Mouse (Mus musculus) midbrain, embryonic 12.5 days (tissue): ENCODE measurements at regions not wholly inside any gene's neighbourhood (a gene's known extent, or its start where the extent isn't known, plus 50 kb on each side); places are given as distances from the start of the nearest gene placed in this dataset.

ENCODE experiments used
- ATAC-seq: fragments of 200-750 bp; cut with Nextera tagmentation; 2 replicates; pipeline ENCODE4 v1.8.0; 2017; ENCODE audit warnings: low read depth, moderate TSS enrichment, moderate library complexity; ENCODE audit not compliant: low FRiP score
- H3K27ac ChIP-seq: fragments of 300-500 bp; sonication (generic); replicated peaks from 2 replicates; pipeline ENCODE4 v1.5.1; 2016; ENCODE audit warnings: mild to moderate bottlenecking
- H3K27me3 ChIP-seq: fragments of 300-500 bp; sonication (generic); 2 replicates; pipeline ENCODE4 v1.6.1; 2016; ENCODE audit warnings: mild to moderate bottlenecking
- H3K36me3 ChIP-seq: fragments of 300-500 bp; sonication (generic); 2 replicates; pipeline ENCODE4 v1.6.1; 2016
- H3K4me1 ChIP-seq: fragments of 300-500 bp; sonication (generic); 2 replicates; pipeline ENCODE4 v1.6.1; 2016
- H3K4me2 ChIP-seq: fragments of 300-500 bp; sonication (generic); replicated peaks from 2 replicates; pipeline ENCODE4 v1.6.1; 2016; ENCODE audit warnings: mild to moderate bottlenecking, moderate library complexity
- H3K4me3 ChIP-seq: fragments of 300-500 bp; sonication (generic); 2 replicates; pipeline ENCODE4 v1.5.1; 2016; ENCODE audit warnings: mild to moderate bottlenecking
- H3K9ac ChIP-seq: fragments of 300-500 bp; sonication (generic); replicated peaks from 2 replicates; pipeline ENCODE4 v1.6.1; 2016; ENCODE audit warnings: mild to moderate bottlenecking, moderate library complexity
- H3K9me3 ChIP-seq: fragments of 300-500 bp; sonication (generic); 2 replicates; pipeline ENCODE4 v1.6.1; 2016; ENCODE audit warnings: mild to moderate bottlenecking
- WGBS: fragments of 180-500 bp; shearing (Covaris S2); methylation state at CpG from one replicate; pipeline ENCODE4 v1.1.7; 2016; 5-methylcytosine and 5-hydroxymethylcytosine counted together

DNA sequence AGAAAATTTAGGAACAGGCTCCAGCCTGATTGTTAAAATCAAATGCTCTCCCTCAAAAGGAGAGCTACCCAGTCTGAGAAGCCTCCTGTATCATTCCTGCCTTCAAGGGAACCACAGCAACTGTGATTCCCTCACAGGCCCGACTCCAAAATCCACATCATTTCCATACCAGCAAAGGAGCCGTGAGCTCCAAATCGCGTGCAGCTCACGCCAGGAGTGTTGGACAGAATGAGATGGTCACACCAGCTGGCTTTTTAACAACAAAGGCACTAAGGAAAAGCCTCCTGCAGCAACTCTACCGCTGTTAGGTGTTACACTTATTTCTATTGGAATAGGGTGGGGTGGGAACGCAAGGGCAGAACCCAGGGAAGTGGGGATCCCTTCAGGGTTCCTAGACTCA is 277.6 kb downstream of the Psat1 start:
- Histone ChIP-seq H3K36me3 (no peaks in the 10 kb centered on the region), H3K27ac (peak overlapping the region; percentile 77; the same call in 1 of the 2 replicates), H3K4me2 (no peak overlapping the region), H3K9ac (no peak overlapping the region), H3K27me3 (no peaks in the 10 kb centered on the region), H3K4me3 (no peak overlapping the region), H3K9me3 (no peaks in the 10 kb centered on the region), H3K4me1 (peaks cover 20% of the 10 kb centered on the region)
- ATAC-seq = no peak
- WGBS = 68% methylated on average over 7 of the region's 7 CpGs

DNA sequence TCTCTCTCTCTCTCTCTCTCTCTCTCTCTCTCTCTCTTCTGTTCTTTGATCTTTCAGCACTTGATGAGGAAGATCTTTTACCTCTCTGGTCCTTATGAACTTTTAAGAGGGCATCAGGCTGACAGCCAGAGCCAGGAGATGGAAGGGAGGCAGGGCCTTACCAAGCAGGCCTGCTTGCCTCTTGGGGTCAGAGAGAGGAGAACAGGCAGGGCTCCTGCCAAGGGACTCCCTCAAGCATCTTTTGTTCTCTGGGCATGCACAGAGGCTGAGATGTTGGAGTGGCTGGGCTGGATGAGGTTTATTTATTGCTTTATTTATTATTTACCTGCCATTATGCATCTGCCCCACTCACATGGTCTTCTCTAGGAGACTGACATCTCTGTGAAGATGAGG is 278.5 kb downstream of the Psat1 start:
- Histone ChIP-seq H3K4me3 (no peak overlapping the region), H3K9ac (no peak overlapping the region), H3K9me3 (no peaks in the 10 kb centered on the region), H3K27ac (peak overlapping the region; percentile 77), H3K36me3 (no peaks in the 10 kb centered on the region), H3K4me1 (peaks cover 20% of the 10 kb centered on the region), H3K4me2 (no peak overlapping the region), H3K27me3 (peaks cover 3% of the 10 kb centered on the region; the same call in 1 of the 2 replicates)
- ATAC-seq = peak; percentile 56; the same call in 1 of the 2 replicates

DNA sequence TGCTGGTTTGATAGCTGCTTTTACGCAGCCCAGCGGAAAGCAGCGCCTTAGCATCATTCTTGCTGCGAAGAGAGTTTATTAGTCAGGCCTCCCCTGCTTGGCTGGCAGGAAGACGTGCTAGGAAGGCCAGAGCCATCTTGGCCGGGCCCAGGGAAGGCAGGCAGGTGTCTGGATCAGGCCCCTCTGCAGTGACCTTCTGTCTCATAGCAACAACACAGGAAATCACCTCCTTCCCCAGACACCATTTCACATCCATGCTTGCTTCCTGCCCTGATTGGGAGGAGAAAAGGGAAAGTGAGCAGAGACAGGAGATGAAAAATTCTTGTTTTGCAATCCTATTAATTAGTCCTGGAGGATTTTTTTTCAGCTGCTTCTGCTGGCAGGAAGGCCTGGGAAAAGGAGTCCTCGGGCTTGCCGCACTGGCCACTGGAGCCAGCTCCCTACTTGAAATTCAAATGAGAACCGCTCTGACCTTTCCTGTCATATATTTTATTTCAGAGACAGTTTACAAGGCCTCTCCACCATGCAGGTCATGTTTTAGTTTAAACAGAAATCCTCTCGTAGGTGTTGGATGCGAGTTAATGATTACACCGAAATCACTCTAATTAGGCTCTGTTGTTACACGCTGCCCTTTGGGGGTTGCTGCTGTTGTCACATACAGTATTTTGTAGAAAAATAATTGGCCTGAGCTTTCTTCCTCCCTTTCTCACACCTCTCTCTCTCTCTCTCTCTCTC is 279.1 kb downstream of the Psat1 start:
- H3K4me2 ChIP-seq = no peak overlapping the region
- H3K9me3 ChIP-seq = no peaks in the 10 kb centered on the region
- H3K27ac ChIP-seq = peak overlapping the region; percentile 77
- peaks cover 20% of the 10 kb centered on the region for H3K4me1 ChIP-seq
- H3K4me3 ChIP-seq = no peak overlapping the region
- H3K36me3 ChIP-seq = no peaks in the 10 kb centered on the region
- 40% methylated on average over 13 of the region's 13 CpGs for WGBS
- ATAC-seq = peak; percentile 77
- H3K27me3 ChIP-seq = peaks cover 4% of the 10 kb centered on the region; the same call in 1 of the 2 replicates
- H3K9ac ChIP-seq = no peak overlapping the region

DNA sequence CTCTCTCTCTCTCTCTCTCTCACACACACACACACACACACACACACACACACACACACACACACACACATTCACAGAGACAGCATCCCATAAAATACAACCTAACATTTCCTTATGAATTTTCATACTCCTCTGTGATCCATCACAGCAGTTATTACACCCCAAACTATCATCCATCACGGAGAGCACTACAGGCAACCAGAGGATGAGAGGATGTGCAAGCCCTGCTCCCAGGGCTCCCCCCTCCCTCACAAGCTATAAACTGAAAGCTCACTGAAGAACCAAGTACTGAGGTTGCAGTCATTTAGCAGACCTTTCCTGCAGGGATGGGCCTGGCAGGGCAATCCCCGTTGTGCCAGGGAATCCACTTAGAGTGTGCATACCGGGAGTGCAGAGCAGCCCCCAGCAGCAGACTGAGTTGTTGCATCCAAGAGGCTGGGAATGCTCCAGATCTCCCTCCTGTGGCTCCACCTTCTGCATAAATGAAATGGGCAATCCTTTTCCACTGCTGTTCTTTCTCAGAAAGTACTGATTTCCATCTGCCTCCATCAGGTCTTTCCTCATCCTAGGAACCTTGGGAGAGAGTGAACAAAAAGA is 283.4 kb downstream of the Psat1 start:
- Histone ChIP-seq H3K36me3 (no peaks in the 10 kb centered on the region), H3K4me3 (no peak overlapping the region), H3K9ac (no peak overlapping the region), H3K9me3 (no peaks in the 10 kb centered on the region), H3K27me3 (peaks cover 7% of the 10 kb centered on the region), H3K4me1 (peaks cover 15% of the 10 kb centered on the region), H3K27ac (no peak overlapping the region), H3K4me2 (no peak overlapping the region)
- 47% methylated on average over 3 of the region's 3 CpGs for WGBS
- ATAC-seq = no peak

- Histone ChIP-seq H3K27ac (no peak overlapping the region), H3K36me3 (no peaks in the 10 kb centered on the region), H3K9ac (no peak overlapping the region), H3K4me1 (no peaks in the 10 kb centered on the region), H3K4me2 (no peak overlapping the region), H3K4me3 (no peak overlapping the region), H3K9me3 (no peaks in the 10 kb centered on the region), H3K27me3 (peaks cover 3% of the 10 kb centered on the region; the same call in 1 of the 2 replicates)
- no peak for ATAC-seq
- WGBS = 71% methylated on average over 1 of the region's 1 CpGs
Measured at GRCm38 (mm10) chr19:15658611-15659010, 288.5 kb downstream of the Psat1 start.

DNA sequence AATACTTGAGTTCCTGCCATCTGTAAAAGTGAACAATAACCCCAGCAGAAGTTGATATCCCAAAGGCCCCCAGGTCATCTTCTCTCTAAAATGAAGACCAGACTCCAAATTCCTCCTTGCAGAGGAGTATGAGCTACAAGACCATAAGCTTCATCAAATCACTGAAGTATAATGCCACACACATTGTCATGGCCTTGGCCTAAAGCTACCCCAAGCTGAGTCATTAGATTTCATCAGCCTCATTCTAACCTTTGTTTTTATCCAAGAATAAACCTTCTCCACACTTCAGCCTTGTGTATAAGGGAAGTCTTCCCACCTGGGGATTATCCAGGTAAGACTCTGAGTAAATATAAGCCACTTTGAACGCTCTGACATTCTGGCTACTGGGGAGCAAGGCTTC is 289.3 kb downstream of the Psat1 start:
- Histone ChIP-seq H3K4me1 (no peaks in the 10 kb centered on the region), H3K36me3 (no peaks in the 10 kb centered on the region), H3K27ac (no peak overlapping the region), H3K4me3 (no peak overlapping the region), H3K27me3 (peaks cover 3% of the 10 kb centered on the region; the same call in 1 of the 2 replicates), H3K9ac (no peak overlapping the region), H3K9me3 (no peaks in the 10 kb centered on the region), H3K4me2 (no peak overlapping the region)
- ATAC-seq = no peak
- 89% methylated on average over 1 of the region's 1 CpGs for WGBS

DNA sequence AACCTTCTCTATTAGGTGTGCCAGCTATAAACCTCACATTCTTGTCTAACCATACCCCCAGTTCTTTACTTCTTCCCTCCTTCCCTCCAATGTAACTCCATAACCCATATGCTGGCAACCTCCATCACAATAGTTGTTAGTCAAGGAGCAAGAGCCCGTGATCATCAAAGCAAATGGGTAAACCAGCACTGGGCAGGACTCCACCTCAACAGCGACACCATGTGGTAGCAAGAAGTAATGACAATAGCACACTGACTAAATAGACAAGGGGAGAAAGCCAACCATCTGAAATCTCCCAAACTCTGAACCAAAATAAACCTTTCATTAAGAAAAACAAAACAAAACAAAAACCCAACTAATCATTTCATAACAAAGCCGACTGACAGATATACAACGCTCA is 297.8 kb downstream of the Psat1 start:
- 24% methylated on average over 4 of the region's 4 CpGs for WGBS

GRCm38 (mm10) chr19:15647313-15647712 is 299.8 kb downstream of the Psat1 start:
- H3K36me3 ChIP-seq = no peaks in the 10 kb centered on the region
- H3K4me3 ChIP-seq = no peak overlapping the region
- peaks cover 41% of the 10 kb centered on the region for H3K27me3 ChIP-seq
- peaks cover 11% of the 10 kb centered on the region for H3K4me1 ChIP-seq
- H3K9me3 ChIP-seq = no peaks in the 10 kb centered on the region
- no peak overlapping the region; the same call in 1 of the 2 replicates for H3K9ac ChIP-seq
- no peak overlapping the region for H3K27ac ChIP-seq
- ATAC-seq = peak; percentile 80; the same call in 1 of the 2 replicates
- WGBS = 46% methylated on average over 5 of the region's 5 CpGs
- no peak overlapping the region for H3K4me2 ChIP-seq

More for the DNA sequence above, 297.8 kb downstream of the Psat1 start:
- Histone ChIP-seq H3K36me3 (no peaks in the 10 kb centered on the region), H3K9me3 (no peaks in the 10 kb centered on the region), H3K27me3 (peaks cover 37% of the 10 kb centered on the region), H3K4me3 (no peak overlapping the region), H3K9ac (no peak overlapping the region), H3K4me2 (no peak overlapping the region), H3K27ac (no peak overlapping the region), H3K4me1 (peaks cover 11% of the 10 kb centered on the region)
- ATAC-seq = peak; percentile 51; the same call in 1 of the 2 replicates

- Histone ChIP-seq H3K36me3 (no peaks in the 10 kb centered on the region), H3K4me2 (no peak overlapping the region), H3K4me1 (peaks cover 11% of the 10 kb centered on the region), H3K4me3 (no peak overlapping the region), H3K9ac (no peak overlapping the region), H3K9me3 (no peaks in the 10 kb centered on the region), H3K27ac (no peak overlapping the region), H3K27me3 (peaks cover 29% of the 10 kb centered on the region)
- 88% methylated on average over 4 of the region's 4 CpGs for WGBS
- no peak for ATAC-seq
Measured at GRCm38 (mm10) chr19:15644786-15645185, 302.4 kb downstream of the Psat1 start.

DNA sequence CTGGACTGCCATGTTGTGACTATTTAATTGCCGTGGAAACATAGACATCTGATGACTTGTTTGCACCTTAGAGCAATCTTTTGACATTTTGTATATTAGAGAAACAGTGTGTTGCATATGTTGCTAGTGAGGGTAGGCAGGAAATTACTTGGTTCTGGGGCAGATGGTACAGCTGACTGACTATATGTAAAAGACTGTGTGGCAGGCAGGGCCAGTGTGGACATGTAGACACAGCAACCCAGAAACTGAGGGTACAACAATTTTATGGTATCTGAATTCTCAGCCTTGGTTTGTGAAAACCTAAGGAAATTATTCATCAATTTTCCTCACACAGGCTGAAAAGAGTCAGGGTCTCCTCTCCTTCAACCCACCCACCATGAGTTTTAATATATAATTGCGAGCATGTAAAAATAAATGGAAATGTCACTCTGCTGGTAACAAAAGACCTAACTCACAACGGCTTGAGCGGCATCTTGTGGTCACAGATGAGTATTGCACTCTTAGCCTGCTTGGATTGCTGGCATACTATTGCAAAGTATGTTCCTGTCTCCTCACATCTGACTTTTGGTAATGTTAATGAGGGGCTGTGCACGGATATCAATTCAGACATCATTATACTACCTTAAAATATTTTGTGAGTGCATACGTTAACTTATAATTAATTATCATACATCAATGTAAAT is 329.8 kb downstream of the Psat1 start:
- Histone ChIP-seq H3K27me3 (peaks cover 31% of the 10 kb centered on the region), H3K9me3 (no peaks in the 10 kb centered on the region), H3K9ac (no peak overlapping the region), H3K27ac (no peak overlapping the region), H3K4me3 (no peak overlapping the region), H3K36me3 (no peaks in the 10 kb centered on the region), H3K4me2 (no peak overlapping the region), H3K4me1 (peaks cover 24% of the 10 kb centered on the region)
- ATAC-seq = no peak
- 19% methylated on average over 6 of the region's 6 CpGs for WGBS

- Histone ChIP-seq H3K4me3 (no peak overlapping the region), H3K4me2 (peak overlapping the region; percentile 30), H3K4me1 (peaks cover 32% of the 10 kb centered on the region), H3K9me3 (no peaks in the 10 kb centered on the region), H3K27me3 (peaks cover 29% of the 10 kb centered on the region), H3K9ac (0 out of 2 replicates have a peak overlapping the region, but pooled peaks have one; percentile 28), H3K27ac (peak overlapping the region; percentile 61), H3K36me3 (no peaks in the 10 kb centered on the region)
- peak; percentile 86 for ATAC-seq
- WGBS = 28% methylated on average over 19 of the region's 19 CpGs
Measured at GRCm38 (mm10) chr19:15614648-15615561, 332.2 kb downstream of the Psat1 start.
